Mouse (Mus musculus): ENCODE measurements at regions not wholly inside any gene's neighbourhood (a gene's known extent, or its start where the extent isn't known, plus 50 kb on each side); places are given as distances from the start of the nearest gene placed in this dataset.

DNA sequence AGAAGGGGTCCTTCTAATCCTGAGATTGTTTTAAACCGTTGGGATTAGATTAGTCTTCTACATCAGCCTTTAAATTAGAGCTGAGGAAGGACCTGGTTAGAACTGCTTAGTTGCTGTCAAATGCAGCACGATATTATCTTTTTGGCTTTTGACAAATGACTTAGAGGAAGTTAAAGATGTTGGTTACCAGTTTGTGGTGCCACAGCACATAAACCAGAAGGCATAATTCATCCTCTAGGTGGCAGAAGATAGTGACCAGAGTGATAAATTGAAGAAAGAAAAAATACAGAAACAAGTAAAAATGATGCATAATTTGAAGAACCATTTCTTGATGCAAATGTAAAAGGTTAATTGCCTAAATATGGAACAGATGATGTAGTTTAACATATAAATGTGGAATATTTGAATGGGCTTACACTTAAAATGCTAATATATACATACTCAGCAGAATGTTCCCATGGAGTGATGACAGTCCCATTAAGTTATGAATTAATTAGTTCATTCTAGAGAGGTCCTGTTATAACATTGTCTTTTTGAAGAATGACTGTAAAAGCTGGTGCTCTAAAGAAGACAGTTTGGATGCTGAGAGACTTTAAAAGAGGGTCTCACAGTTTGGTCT, 760.0 kb downstream of the 1190002N15Rik start:
- 67% methylated on average over 2 of the region's 2 CpGs for WGBS
- Histone ChIP-seq H3K27ac (ENCODE audit: low read length) (no peak overlapping the region), H3K4me2 (ENCODE audit: low read length) (no peak overlapping the region), H3K9me3 (ENCODE audit: control insufficient read depth, low read length) (no peaks in the 10 kb centered on the region), H3K36me3 (ENCODE audit: control insufficient read depth, insufficient read depth) (no peaks in the 10 kb centered on the region), H3K4me1 (replicated peaks; ENCODE audit: control insufficient read depth, insufficient read depth, low read length) (no peaks in the 10 kb centered on the region), H3K9ac (replicated peaks; ENCODE audit: low read depth, low read length) (no peak overlapping the region), H3K27me3 (replicated peaks; ENCODE audit: control insufficient read depth, insufficient read depth, low read length) (no peaks in the 10 kb centered on the region), H3K4me3 (replicated peaks; ENCODE audit: low read length) (no peak overlapping the region)
- ATAC-seq: peak; percentile 95
